Mouse (Mus musculus) right cerebral cortex, postnatal 25 days (tissue): Measurements from ENCODE around the gene Sh3gl1.

Source experiments
- DNase-seq: peaks from one replicate; pipeline ENCODE4 v3.0.0; 2022

The Sh3gl1 gene

DNA sequence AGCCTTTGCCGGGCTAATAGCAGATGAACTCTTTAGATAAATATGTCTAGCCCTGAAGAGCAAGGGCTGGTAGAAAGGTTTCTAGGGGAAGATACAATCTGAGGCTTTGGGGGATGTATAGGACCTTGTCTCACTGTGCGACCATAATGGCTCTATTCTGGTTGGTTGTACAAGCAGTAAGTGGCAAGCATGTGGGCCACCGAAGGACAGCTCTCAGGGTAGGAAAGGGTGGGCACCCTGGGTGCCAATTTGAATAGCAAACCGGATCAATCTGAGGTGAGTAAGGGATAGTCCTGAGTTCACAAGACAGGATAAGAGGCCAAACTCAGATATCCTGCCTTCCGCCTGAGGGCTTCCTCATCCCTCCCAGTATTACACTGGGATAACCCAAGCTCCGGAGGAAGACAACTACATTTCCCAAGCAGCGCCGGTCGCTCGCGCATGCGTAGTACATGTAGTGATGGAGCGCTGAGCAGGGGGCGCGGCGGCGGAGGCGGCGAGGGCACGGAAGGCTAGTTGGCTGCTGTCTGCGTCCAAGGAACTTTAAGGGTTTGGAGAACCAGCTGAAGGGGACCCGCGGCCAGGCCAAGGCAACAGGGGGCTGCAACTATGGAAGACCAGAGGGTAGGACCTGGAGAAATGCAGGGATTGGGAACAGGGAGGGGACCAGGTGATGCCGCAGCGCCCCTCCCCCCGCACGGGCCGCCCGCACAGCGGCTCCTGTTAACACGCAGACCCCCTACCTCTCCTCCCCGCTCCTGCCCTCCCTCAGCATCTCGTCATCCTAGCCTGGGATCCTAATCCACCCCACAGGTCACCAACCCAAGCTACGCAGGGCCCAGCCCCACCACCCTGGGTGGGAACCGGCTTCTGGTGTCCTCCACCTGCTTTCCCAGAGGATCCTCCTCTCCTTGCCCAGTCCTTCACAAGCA is 50.1 kb downstream of the Sh3gl1 start, which contains the start of gene Fsd1:
Fsd1 (plus strand) TSS at position 480 of the 932 bp plus-strand sequence.
- DNase-seq: peak; percentile 86

GRCm38 (mm10) chr17:55977301-55977700 is 59.1 kb downstream of the Sh3gl1 start:
- no peak for DNase-seq

DNA sequence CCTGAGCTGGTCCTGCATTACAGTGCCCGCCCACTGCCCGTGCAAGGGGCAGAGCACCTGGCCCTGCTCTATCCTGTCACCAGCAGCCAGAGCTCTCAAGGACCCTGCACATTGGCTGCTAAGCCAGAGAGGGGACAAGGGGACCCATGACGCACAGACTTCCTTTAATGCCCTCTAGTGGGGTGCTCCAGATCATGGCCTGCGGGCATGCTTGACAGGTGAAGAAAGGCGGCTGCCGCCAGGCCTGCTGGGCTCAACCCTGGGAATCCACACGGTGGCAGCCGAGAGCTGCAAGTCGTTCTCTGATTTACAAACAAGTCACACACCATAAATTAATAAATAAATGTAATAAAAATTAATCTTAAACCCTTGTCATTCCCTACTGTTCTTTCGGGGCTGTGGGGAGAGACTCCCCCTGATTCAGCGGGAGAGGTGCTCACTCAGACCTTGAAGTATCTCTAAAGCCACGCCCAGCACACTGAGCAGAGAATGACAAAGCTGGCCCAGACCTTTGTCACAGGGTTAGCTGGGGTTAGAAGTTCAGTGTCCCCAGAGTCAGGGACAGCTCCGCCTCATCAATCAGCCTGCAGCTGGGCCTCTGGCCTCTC is 60.1 kb downstream of the Sh3gl1 start:
- peak; percentile 66 for DNase-seq

GRCm38 (mm10) chr17:55971453-55971852 is 65.0 kb downstream of the Sh3gl1 start:
- no peak for DNase-seq

- no peak for DNase-seq
Measured at GRCm38 (mm10) chr17:55969966-55970891, 66.2 kb downstream of the Sh3gl1 start, which contains the start of gene Shd. TSS of gene Shd (plus strand) at chr17:55970467.

DNA sequence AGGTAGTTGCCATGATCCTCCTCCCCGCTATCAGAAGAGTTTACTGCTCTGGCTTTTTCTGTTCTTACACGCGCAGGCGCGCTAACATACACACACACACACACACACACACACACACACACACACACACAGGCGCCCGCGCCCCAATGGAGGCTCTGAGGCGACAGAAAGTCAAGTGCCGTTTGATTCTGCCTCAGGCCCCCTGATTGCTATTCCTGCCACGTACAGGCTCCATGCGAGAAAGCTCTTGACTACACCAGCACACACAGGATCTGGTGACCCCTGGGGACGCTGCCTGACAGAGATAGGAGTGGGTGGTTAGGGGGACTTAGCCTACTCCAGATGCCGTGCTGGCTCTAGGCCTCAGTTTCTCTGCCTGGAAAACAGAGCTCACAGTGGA is 66.9 kb downstream of the Sh3gl1 start:
- DNase-seq: no peak

DNA sequence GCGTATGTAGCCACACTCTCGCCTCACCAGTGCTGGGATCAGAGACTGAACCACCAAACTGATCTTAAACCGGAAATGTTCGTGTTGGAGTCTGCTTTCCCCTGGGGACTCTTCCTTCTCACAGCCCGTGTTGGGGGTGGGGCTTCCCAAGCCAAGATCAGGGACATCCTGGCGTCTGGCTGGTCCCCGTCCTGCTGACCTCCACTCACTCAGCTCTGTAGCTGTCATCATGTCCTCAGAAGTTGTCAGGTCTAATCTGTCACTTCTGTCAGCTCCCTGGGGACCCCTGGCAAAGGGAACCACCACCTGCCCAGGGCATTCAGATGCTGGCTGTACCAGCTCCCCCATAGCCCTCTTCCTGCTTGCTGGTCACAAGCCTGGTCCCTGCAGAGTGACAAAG is 68.2 kb downstream of the Sh3gl1 start:
- DNase-seq: no peak

DNA sequence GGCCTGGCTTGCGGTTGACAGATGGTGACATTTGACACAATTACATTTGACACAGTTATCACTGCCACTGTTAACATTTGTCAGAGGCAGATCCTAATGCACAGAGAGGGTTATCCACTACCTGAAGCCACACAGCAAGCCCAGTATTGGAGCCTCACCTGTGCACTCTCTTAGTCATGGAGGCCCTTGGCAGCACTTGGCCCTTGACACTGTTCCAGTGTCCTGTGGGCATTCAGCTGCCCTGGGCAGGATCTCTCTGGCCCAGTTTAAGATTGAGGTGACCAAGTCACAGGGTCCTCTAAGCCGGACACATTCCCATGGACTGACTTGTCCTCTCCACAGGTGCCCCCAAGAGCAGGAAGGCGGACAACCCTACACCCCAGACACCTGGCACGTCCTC is 69.2 kb downstream of the Sh3gl1 start:
- no peak for DNase-seq
